Mouse (Mus musculus): Measurements from ENCODE around the gene Foxa2. TPM values are rescaled to one million over a fixed set of nuclear protein-coding genes. Genes with fewer than 3 reads are reported as not detected.

Foxa2 gene
- polyA plus RNA-seq, 1 experiment from 2014 or later = 5.2 TPM

- H3K4me1 ChIP-seq = peaks cover 1% of the 10 kb centered on the region; the same call in 1 of the 2 replicates
- no peak overlapping the region for H3K9ac ChIP-seq
- no peak overlapping the region for H3K27ac ChIP-seq
- ATAC-seq (ENCODE audit: low FRiP score) = no peak
- H3K4me3 ChIP-seq = no peak overlapping the region
- H3K36me3 ChIP-seq = no peaks in the 10 kb centered on the region
- H3K27me3 ChIP-seq = peaks cover 76% of the 10 kb centered on the region
- no peak overlapping the region for H3K4me2 ChIP-seq (replicated peaks)
- WGBS = 88% methylated on average over 8 of the region's 8 CpGs
- H3K9me3 ChIP-seq (replicated peaks) = no peaks in the 10 kb centered on the region
These were observed 28.7 kb downstream of the Foxa2 start for GRCm38 (mm10) chr2:148017782-148018690.

GRCm38 (mm10) chr2:148013382-148013781 is 33.4 kb downstream of the Foxa2 start:
- Histone ChIP-seq H3K4me1 (no peaks in the 10 kb centered on the region), H3K9me3 (replicated peaks) (no peaks in the 10 kb centered on the region), H3K9ac (no peak overlapping the region), H3K27ac (no peak overlapping the region), H3K4me3 (no peak overlapping the region), H3K27me3 (peaks cover 34% of the 10 kb centered on the region), H3K4me2 (replicated peaks) (no peak overlapping the region), H3K36me3 (no peaks in the 10 kb centered on the region)
- ATAC-seq (ENCODE audit: low FRiP score) = no peak
- 69% methylated on average over 3 of the region's 3 CpGs for WGBS

GRCm38 (mm10) chr2:148009049-148009448 is 37.7 kb downstream of the Foxa2 start:
- Histone ChIP-seq H3K4me2 (replicated peaks) (no peak overlapping the region), H3K4me3 (no peak overlapping the region), H3K27me3 (0 out of 2 replicates have a peak, but pooled peaks cover 5% of the 10 kb centered on the region), H3K4me1 (no peaks in the 10 kb centered on the region), H3K9ac (no peak overlapping the region), H3K9me3 (replicated peaks) (no peaks in the 10 kb centered on the region), H3K27ac (no peak overlapping the region), H3K36me3 (no peaks in the 10 kb centered on the region)
- 93% methylated on average over 4 of the region's 4 CpGs for WGBS
- ATAC-seq (ENCODE audit: low FRiP score) = no peak

GRCm38 (mm10) chr2:148004554-148005521 is 41.9 kb downstream of the Foxa2 start:
- WGBS = 73% methylated on average over 7 of the region's 7 CpGs
- Histone ChIP-seq H3K4me2 (replicated peaks) (no peak overlapping the region), H3K27ac (no peak overlapping the region), H3K4me1 (no peaks in the 10 kb centered on the region), H3K4me3 (no peak overlapping the region), H3K36me3 (no peaks in the 10 kb centered on the region), H3K9me3 (replicated peaks) (no peaks in the 10 kb centered on the region), H3K27me3 (peaks cover 8% of the 10 kb centered on the region; the same call in 1 of the 2 replicates), H3K9ac (no peak overlapping the region)
- no peak for ATAC-seq (ENCODE audit: low FRiP score)

GRCm38 (mm10) chr2:148003511-148003910 is 43.3 kb downstream of the Foxa2 start:
- Histone ChIP-seq H3K4me1 (no peaks in the 10 kb centered on the region), H3K36me3 (no peaks in the 10 kb centered on the region), H3K4me3 (no peak overlapping the region), H3K27ac (no peak overlapping the region), H3K4me2 (replicated peaks) (no peak overlapping the region), H3K27me3 (peaks cover 8% of the 10 kb centered on the region; the same call in 1 of the 2 replicates), H3K9me3 (replicated peaks) (no peaks in the 10 kb centered on the region), H3K9ac (no peak overlapping the region)
- 93% methylated on average over 3 of the region's 3 CpGs for WGBS
- no peak for ATAC-seq (ENCODE audit: low FRiP score)

- Histone ChIP-seq H3K27me3 (peaks cover 3% of the 10 kb centered on the region), H3K9me3 (replicated peaks) (no peaks in the 10 kb centered on the region), H3K4me2 (replicated peaks) (no peak overlapping the region), H3K4me3 (no peak overlapping the region), H3K27ac (no peak overlapping the region), H3K4me1 (no peaks in the 10 kb centered on the region), H3K9ac (no peak overlapping the region), H3K36me3 (no peaks in the 10 kb centered on the region)
- 81% methylated on average over 10 of the region's 10 CpGs for WGBS
- ATAC-seq (ENCODE audit: low FRiP score) = no peak
These were observed 48.4 kb downstream of the Foxa2 start for GRCm38 (mm10) chr2:147998206-147998966.

GRCm38 (mm10) chr2:147996781-147997180 is 50.0 kb downstream of the Foxa2 start:
- no peak overlapping the region for H3K4me3 ChIP-seq
- no peaks in the 10 kb centered on the region for H3K36me3 ChIP-seq
- no peaks in the 10 kb centered on the region for H3K9me3 ChIP-seq (replicated peaks)
- ATAC-seq (ENCODE audit: low FRiP score) = no peak
- H3K9ac ChIP-seq = no peak overlapping the region
- H3K27me3 ChIP-seq = peaks cover 7% of the 10 kb centered on the region; the same call in 1 of the 2 replicates
- no peak overlapping the region for H3K27ac ChIP-seq
- no peak overlapping the region for H3K4me2 ChIP-seq (replicated peaks)
- H3K4me1 ChIP-seq = no peaks in the 10 kb centered on the region

GRCm38 (mm10) chr2:147993821-147994220 is 52.9 kb downstream of the Foxa2 start:
- no peak for ATAC-seq (ENCODE audit: low FRiP score)
- no peaks in the 10 kb centered on the region for H3K4me1 ChIP-seq
- H3K4me3 ChIP-seq = no peak overlapping the region
- H3K9ac ChIP-seq = no peak overlapping the region
- no peak overlapping the region for H3K4me2 ChIP-seq (replicated peaks)
- H3K27me3 ChIP-seq = peaks cover 10% of the 10 kb centered on the region; the same call in 1 of the 2 replicates
- H3K9me3 ChIP-seq (replicated peaks) = no peaks in the 10 kb centered on the region
- H3K36me3 ChIP-seq = no peaks in the 10 kb centered on the region
- H3K27ac ChIP-seq = no peak overlapping the region
- WGBS = 81% methylated on average over 4 of the region's 4 CpGs

GRCm38 (mm10) chr2:147992935-147993679 is 53.7 kb downstream of the Foxa2 start:
- H3K27me3 ChIP-seq = peaks cover 10% of the 10 kb centered on the region; the same call in 1 of the 2 replicates
- no peak overlapping the region for H3K9ac ChIP-seq
- no peak for ATAC-seq (ENCODE audit: low FRiP score)
- no peak overlapping the region for H3K27ac ChIP-seq
- no peaks in the 10 kb centered on the region for H3K9me3 ChIP-seq (replicated peaks)
- no peaks in the 10 kb centered on the region for H3K4me1 ChIP-seq
- H3K4me2 ChIP-seq (replicated peaks) = no peak overlapping the region
- WGBS = 94% methylated on average over 10 of the region's 10 CpGs
- H3K4me3 ChIP-seq = no peak overlapping the region
- no peaks in the 10 kb centered on the region for H3K36me3 ChIP-seq

Measured in hindbrain, embryonic 12.5 days (tissue).